Mouse (Mus musculus): ENCODE data around the gene Spg21.

DNA sequence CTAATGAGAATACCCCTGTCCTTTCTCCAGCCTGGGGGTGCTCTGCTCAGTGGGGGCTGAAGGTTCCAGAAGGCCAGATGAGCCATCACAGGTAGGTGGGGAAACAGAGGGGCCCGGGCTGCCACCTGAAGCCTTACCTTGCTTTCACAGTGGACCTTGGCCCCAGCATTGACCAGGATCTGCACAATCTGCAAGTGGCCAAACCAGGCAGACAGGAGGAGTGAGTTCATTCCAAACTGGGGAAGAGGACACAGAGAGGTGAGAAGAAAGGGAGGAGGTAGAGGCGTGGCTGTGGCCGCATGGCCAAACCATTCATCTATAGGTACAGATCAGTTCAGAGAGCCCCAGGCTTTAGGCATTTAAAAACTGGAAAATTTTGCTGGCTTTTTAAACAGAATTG is 51.8 kb downstream of the Spg21 start:
- TF ChIP-seq CTCF (IDR thresholded peaks at IDR 0.05; ENCODE audit: borderline replicate concordance, insufficient read depth, low read length) (no peak), POLR2A (IDR thresholded peaks at IDR 0.05; ENCODE audit: low read depth, low read length) (no peak)
